Mouse (Mus musculus): Measurements from ENCODE around the gene Ces5a.
A peak's percentile ranks its signal among the peaks of the same experiment; 100 is the strongest.

Gene Ces5a

DNA sequence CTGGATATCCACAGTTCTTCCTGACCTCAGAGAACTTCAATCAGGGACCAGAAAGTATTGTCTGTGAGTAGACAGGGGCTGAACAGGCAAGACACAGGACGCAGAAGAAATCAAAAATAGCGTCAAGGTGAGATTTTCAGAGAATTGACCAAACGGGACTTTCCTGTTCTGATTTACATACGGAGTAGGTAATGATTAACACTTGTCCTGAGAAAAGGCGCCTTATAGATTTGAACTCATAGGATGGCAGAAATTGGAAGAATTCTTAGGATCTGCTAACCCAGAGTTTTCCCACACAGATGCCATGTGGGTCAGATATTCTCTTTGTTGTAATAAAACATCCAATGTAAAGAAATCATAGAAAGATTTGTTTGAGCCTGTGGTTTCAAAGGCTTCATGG, at the start of gene Ces5a:
Ces5a (minus strand) TSS at position 101 of the 400 bp plus-strand sequence.
- DNase-seq = no peak

DNA sequence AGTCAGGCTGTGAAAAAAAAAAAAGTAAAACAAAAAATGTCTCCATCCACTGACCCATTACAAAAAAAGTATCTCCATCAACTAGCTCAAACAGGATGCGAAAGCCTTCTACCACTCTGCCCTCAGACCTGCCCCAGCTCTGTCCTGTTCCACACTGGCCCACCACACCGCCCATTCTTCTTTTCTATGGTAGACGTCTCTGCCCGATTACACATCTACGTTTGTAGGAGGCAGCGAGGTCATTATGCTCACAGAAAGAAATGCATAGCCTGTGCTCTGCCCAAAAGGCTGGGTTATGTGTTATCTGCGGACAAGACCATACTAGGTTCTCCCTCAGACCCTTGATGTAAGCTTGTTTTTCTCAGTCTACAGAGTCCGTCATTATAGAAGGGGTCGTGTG, 37.2 kb upstream of the Ces5a start:
- no peak for DNase-seq

DNA sequence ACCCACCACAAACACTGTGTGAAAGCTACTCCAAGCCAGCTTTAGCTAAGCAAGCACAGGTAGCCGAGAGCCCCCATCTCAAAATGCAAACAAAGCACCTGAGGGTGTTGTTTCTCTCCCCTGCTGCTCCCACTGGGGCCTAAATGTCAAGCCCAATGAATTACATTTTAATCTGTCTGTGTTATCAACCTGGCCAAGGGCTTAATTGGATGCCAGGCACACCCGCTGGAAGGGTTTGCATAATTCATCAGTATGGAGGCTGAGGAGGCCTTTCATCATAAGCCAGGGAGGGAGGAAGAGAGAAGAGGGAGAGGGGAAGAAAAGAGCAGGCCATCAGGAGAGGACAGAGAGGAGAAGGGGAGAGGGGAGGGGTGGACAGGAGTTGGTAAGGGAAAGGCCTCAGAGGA, 36.5 kb upstream of the Ces5a start:
- DNase-seq = peak; percentile 18 to 35

DNA sequence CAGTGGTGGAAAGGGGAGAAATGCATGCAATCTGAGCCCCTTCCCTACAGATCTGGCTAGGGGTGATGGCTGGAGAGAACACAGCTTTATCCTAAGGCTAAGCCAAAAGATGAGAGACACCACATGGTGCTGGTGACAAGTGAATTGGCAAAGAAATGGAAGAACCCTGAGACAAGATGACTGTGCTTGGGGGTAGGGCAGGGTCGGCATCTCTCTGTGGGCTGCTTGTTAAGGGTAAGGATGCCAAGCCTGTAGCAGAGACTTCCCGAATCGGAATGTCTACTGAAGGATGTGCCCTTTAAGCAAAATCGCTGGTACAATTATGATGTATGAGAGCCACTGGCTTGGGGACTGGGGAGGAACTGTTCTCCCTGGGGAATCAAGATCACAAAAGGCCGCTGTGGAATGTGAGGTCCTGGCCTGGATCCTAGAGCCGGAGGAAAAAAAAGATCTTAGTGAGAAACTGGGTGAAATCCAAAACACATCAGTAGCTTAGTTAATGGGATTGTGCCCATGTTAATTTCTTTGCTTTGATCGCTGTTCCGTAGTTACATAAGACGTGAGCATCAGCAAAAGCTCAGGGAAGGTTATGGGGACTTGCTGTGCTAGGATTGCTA, 35.8 kb upstream of the Ces5a start:
- DNase-seq = peak; percentile 52 to 68

DNA sequence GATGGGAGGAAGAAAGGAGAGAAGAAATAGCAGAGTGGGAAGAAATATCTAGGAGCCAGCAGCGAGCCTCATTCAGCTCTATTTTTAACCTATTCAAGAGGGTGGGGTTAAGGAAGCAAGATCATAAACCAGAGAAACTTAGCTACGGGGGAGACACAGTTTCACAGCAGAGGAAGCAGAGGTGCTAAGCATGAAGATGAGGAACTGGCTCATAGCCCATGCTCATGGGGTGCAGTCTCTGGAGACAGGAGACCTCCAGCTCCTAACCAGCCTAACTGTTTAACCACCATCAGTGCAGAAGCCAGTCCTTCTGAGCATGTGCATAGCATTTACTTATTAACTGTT, 34.5 kb upstream of the Ces5a start:
- DNase-seq = no peak

DNA sequence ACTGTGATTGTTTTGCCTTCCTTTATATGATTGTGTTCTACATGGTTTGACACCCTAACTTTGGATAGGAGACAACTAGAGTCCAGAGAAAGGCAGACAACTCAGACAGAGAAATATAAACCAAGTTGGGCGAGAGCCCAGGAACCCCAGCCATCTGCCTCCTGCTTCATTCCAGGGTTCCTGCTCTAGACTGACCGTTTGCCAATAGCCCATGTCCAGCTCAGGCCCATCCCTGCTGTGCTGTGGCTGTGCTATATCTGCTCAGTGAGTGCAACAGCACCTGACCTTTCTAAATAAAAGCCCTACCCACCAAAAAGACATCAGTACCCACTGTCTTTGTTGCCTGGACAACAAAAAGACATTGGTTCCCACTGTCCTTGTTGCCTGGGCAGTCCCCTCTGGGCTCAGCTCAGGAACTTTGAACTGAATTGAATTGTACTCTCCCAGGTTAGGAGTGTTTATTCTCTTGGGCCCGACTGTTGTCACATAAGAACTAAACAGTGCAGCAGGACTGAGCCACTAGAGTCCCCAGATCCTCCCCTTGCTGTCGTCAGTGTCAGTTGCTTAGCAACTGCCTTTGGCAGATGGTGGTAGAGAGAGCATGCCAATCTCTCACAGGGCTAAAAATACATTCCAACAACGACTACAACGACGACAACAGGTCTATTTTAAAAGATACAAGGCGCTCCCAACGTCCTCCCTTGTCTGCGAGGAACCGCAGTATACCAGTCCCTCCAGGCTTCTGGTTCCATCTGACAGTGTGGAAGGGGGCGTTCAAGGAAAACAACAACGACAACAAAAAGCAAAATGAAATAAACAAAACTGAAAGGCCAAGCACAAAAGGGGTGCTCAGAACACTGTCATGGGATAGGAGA, 33.9 kb upstream of the Ces5a start:
- no peak for DNase-seq

DNA sequence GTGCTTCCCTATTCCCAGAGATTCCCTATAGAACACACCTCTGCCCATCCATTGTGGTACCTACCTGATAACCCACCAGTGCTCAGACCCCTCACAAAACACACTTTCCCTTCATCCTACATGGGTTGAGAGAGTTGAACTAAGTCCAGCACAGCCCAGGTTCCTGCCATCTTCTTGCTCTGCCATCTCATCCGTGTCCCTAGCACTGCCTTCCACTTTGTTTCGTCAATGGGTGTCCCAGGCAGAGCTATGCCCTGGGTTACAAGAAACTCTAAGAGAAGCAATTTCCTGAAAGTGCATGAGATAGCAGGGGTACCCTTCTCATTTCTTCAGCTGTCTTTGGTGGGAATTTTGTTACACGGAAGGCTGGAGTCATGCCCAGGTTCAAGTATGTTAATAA, 33.0 kb upstream of the Ces5a start:
- no peak for DNase-seq

DNA sequence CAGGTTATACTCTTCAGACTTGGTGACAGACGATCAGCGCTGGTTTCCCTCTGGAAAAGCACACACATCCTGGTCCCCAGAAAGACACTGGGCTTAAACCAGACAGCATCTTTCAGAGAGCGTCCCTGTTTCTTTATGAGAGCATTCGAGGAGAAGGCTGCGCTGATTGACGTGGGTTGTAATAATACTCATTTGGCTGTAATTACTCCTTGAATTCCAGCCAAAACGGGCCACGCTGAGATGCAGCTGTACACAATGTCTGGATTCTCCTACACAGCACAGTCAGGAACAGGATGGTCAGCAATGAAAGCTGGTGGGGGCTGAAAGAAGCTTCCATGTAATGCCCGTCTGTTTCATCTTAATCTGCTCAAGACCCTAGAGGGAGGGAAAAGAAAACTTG, 31.5 kb upstream of the Ces5a start:
- no peak for DNase-seq

DNA sequence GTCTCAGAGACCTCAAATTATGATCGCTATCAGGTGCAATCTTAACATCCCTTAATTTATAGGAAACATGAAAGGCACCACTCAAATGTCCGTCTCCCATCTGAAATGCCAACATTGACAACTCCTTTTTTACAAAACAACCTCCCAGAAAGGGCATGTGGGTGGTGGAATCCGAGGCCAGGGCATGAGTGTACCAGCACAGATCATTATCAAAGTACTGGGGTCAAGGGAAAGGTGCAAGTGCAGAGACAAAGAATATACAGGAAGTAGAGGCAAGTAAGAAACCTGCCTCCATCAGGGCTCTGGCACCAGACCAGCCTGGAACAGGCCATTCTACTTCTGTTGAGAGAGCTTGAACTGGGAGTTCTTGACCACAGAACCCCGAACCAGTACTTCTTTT, 29.0 kb upstream of the Ces5a start:
- no peak for DNase-seq

DNA sequence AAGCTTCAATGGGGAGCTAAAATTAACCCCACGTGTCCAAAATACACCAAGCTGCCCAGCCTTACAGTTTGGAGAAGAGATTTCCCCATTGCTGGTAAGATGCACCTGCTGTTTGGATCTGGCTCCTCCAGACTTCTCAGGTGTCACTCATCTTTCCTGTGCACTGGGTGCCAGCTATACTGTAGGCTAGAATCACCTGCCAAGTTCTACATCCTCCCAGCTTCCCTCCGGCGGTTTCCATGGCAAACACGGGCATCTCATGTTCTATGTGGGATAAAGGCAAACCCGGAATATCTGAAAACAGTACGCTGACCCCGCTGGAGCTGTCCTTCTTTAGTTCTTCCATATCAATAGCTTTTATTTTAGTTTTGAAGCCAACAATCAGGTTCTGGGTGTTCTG, 27.9 kb upstream of the Ces5a start:
- no peak for DNase-seq

DNA sequence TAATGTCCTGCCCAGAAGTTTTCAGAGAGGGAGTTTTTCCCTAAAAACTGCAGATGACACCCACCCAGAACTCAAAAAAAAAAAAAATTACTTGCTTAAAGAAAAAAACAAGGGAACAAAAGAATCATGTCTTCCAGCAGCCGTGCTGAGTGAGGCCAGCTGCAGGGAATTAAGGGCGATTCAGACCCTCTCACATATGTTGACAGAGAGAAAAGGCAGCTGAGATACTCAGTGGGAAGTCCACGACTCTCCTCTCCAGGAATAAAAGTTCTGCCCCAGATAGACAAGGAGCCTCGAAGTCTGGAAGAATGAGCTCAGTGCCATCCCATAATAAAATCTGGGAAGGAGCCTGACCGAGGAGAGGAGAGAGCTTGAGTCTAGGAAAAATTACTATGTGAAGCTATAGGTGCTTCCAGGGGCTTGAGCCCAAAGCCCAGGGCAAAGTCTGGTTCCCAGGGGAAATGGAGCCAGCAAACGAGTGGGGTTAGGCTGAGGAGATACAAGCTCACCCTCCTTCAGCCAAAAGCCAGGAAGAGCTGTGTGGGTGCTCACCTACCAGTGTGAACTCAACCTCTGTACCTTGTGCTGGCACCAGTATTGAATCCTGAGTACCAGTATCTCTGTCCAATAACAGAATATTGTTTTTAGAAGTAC, 27.1 kb upstream of the Ces5a start:
- peak; percentile 42 to 49 for DNase-seq

DNA sequence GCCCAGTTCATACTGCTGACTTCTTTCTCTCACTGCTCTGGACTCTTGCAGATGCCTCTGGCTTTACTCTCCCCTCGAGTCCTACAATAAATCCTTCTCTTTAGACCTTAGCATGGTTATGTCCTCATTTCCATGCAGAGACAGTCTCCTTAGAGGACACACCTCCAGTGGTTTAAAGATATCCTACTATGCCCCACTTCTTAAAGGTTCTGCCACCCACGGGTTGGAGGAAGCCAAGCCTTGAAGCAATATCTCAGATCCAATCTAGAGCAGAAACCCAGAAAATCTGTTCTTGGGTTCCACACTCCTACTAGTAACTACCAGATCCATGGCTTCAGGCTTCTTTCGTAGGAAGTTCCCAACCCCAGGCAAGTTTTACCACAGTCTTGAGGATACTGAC, 25.6 kb upstream of the Ces5a start:
- DNase-seq = no peak

DNA sequence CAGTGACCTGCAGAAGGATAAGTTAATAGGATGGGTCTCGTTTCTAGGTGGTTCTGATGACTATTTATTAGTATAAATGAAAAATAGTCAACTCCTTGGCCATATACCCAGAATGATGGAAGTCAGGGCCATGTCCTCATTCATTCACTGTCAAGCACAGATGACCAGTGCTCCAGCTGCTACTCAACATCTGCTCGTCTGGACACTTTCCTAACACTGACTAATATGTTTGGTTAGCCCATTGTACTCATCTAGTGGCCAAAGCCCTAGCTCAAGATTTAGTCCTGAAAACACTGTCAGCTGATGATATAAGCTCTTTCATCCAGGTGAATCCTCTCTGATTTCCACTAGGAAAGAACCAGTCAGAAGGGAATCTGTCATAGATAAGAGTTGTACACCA, 24.1 kb upstream of the Ces5a start:
- no peak for DNase-seq

DNA sequence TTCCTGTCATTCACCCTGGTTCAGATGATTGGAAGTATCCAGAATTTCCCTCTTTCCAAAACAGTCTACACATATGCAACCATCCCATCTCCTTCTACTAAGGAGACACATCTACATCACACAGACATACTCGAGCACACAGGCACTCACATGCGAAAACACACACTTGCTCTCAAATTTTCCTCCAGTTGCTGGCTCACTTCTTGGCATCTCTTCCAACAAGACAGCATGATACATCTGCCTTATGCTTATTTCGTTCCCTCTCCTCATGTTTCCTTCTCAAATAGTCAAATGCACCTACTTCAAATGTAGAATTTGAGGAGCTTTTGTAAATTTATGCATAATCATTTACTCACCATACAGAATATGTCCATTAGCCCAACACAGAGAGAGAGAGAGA, 33.0 kb downstream of the Ces5a start:
- DNase-seq = no peak

DNA sequence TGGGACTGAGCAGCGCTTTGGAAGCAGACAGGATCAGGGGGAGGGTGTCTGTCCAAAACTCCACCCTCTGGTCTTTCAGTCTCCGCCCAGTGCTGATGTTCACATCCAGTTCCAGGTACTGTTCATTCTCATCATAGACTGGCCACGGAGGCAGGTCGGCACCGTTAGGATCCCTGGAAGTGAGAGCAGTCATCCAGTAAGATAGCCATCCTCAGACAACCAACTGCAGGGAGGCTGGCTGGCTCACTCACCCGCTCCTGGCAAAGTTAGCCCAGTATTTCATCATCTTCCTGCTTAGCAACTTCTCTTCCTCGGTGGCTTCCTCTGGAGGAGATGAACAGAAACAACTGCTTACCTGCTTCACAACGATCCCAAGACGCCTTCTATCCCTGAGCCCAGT, 36.2 kb downstream of the Ces5a start:
- DNase-seq = peak in 1 of 2 experiments; percentile 11

DNA sequence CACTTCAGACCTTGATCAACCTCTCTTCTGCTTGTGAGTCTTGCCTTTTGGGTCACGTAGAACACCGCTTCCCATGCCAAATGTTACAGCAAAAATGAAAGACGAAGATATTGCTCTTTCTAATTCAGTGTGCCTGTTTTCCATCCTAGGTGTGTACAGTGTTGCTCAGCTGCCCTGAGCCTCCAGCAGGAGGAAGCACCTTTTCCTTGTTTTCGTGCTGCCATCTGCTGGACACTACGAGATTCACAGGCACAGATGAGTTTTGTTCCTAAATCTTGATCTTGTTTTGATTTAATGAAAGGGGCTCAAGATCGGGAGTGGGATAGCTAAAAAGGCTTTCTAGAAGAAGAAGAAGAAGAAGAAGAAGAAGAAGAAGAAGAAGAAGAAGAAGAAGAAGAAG, 40.3 kb downstream of the Ces5a start:
- DNase-seq = peak; percentile 66 to 70

DNA sequence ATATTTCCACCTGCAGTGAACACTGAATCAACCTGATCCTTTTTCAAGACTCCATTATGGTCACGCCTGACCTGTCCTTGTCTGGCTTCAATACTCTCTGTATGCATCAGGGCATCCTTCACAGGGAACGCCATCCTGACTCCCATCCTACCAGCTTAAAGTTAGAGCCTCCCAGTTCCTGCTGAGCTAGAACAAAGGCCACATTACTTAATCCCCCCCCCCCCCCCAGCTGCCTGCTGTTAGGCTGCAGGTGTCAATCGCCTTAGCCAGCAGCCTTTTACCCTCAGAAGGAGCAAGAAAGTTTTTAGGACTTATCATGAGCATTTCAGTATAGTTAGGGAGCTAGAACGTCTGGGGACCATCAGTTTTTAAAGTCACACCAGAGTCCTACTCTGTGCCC, 46.9 kb downstream of the Ces5a start:
- no peak for DNase-seq

DNA sequence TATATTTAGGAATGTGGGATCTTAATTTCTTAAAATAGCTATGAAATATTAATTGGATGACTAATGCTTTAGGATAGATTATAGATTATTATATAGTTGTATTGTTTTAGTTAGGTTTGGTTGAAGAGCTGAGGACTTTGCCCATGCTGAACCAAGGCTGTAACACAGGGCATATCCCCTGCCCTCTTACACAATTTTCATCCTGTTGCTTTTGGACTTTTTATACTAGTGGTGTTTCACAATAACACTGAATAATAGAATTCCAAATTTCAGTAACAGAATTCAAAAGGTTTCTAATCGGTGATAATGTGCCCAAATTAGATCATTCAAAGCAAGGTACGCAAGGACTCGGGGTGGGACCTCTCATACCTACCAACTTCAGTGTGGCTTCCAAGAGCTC, 57.4 kb downstream of the Ces5a start:
- no peak for DNase-seq

DNA sequence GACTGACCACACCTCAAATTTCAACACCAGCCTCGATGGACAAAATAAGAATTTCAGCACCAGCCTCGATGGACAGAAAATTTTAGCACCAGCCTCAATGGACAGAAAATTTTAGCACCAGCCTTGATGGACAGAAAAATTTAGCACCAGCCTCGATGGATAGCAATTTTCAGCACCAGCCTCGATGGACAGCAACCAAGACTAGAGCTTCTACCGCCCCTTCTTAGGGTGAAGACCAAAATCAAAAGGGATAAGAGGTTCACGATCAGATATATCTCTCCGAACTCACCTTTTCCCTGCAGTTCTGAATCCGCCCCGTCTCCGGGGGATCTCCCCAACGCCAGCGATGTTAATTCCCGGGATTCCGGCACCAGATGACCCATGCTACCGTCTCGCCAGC, 65.9 kb downstream of the Ces5a start:
- DNase-seq = peak; percentile 56 to 65

DNA sequence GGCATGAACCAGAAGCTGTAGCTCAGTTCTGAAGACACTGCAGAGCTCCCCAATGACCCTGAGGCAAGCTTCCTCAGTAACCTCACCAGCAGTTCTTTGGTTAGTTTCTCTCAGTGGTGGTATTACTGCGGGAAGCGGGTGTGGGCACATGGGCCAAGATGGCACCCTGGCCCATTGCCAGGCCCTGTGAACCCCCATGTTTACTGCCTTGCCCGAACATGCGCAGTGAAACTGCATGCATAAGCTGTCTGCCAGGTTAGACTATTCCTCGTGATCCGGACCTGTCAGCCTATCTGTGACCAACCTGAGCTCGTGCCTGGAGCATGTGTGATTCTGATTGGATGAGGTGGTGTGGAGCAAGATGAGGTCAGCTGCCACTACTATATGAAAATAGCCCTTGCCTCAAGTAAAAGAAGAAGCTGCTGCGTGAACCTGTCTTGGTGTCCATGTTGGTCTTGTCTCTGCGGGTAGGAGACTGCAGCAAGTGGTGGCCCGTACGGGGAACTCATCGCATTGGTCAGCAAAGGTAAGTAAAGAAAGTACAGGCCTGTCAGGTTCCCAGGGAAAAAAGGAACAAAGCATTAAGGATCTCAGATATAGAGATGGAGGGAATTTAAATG, 81.3 kb downstream of the Ces5a start:
- no peak for DNase-seq
